8 mouse cellular contexts compared by ENCODE assay signal in the genomic region with DNA sequence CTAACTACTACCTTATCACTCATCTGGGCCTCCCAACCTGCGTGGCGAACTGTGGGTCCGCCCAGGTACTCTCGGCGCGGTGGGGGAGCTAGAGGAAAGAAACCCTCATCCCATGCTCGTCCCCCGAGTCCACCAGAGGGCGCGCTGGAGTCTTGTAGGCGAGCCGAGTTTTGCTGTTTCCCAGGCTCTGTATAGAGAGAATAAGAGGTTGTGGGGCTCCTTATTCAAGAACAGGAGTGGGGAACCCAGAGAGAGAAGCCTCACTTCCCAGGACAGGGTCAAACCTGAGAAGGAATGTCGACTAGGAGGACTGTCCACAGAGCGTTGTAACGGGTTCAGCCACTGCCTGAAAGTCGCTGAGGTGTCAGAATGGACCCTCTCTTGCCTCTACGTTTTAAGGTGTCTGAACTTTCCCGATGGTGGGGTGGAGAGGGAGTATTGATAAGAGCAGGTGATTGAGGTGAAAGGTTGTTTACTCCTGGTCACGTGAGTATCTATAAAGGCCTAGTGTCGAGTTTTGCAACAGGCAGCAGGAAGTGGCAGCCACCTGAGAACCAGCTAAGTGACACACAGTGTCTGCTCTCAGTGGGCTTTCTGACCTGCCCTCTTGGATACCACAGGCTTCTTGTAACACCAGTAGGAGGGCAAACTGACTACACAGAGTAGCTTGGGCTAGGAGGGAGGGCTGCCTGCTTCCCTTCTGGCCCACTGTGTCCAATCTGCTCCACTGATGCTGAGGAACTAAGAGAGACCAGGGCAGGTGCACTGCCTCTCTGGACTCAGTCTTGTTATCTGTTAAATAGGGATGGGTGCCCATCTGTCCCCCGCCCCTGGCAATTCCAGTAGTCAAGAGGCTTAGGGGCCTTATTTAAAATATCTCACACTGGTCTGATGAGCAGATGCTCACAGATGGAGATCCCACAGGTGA. TPM values are rescaled to one million over a fixed set of nuclear protein-coding genes. Genes with fewer than 3 reads are reported as not detected.
A peak's percentile ranks its signal among the peaks of the same experiment; 100 is the strongest.
DNase-seq lines count a peak whose midpoint lies in the region; ATAC-seq and TF ChIP-seq lines count a peak whose summit lies in the region.

A gene (minus strand): TSS at position 103 of the 928 bp plus-strand sequence.

- no peaks in the 10 kb centered on the region for H3K9me3 ChIP-seq in forebrain, embryonic 11.5 days (ENCODE audit: control insufficient read depth, low read length)
- H3K9me3 ChIP-seq in heart, embryonic 16.5 days (replicated peaks; ENCODE audit: control insufficient read depth, low read length) = no peaks in the 10 kb centered on the region
- H3K9me3 ChIP-seq in liver, embryonic 15.5 days (replicated peaks) = no peaks in the 10 kb centered on the region
- H3K9me3 ChIP-seq in neural tube, embryonic 12.5 days = no peaks in the 10 kb centered on the region
- H3K9me3 ChIP-seq in stomach, postnatal 0 days (ENCODE audit: control insufficient read depth, low read length) = no peaks in the 10 kb centered on the region

- 13% methylated on average over 21 of the region's 21 CpGs for WGBS in forebrain, embryonic 11.5 days
- WGBS in heart, embryonic 16.5 days = 12% methylated on average over 21 of the region's 21 CpGs
- WGBS in liver, embryonic 15.5 days (ENCODE audit: insufficient replicate concordance) = 10% methylated on average over 21 of the region's 21 CpGs
- 14% methylated on average over 21 of the region's 21 CpGs for WGBS in neural tube, embryonic 12.5 days
- WGBS in stomach, postnatal 0 days = 14% methylated on average over 21 of the region's 21 CpGs

- peak within 1 kb of the TSS; percentile 81 for H3K27ac ChIP-seq in brown adipose tissue, adult 24 weeks (replicated peaks; ENCODE audit: low read depth, low read length)
- peak within 1 kb of the TSS; percentile 92 for H3K27ac ChIP-seq in forebrain, embryonic 11.5 days (ENCODE audit: low read depth, low read length)
- peak within 1 kb of the TSS; percentile 75 for H3K27ac ChIP-seq in heart, embryonic 16.5 days (ENCODE audit: low read length)
- peak within 1 kb of the TSS; percentile 92 for H3K27ac ChIP-seq in liver, embryonic 15.5 days (replicated peaks)
- peak within 1 kb of the TSS; percentile 73; the same call in 1 of the 2 replicates for H3K27ac ChIP-seq in neural tube, embryonic 12.5 days
- peak within 1 kb of the TSS; percentile 99 for H3K27ac ChIP-seq in stomach, postnatal 0 days (replicated peaks)

- TF ChIP-seq CTCF in stomach, postnatal 0 days (IDR thresholded peaks at IDR 0.05; ENCODE audit: low read depth) = peak; percentile 97

- ATAC-seq in CD4-positive, CD25-positive, alpha-beta regulatory T cell, adult 4 months = peak; percentile 62
- peak; percentile 18 for ATAC-seq in forebrain, embryonic 11.5 days (replicated peaks; ENCODE audit: low FRiP score)
- ATAC-seq in heart, embryonic 16.5 days (replicated peaks; ENCODE audit: extremely low read depth, insufficient read depth, low FRiP score) = peak; percentile 6
- ATAC-seq in liver, embryonic 15.5 days (ENCODE audit: insufficient read depth) = peak; percentile 54
- peak; percentile 51 for ATAC-seq in neural tube, embryonic 12.5 days (ENCODE audit: low FRiP score, low read depth)
- ATAC-seq in stomach, postnatal 0 days (ENCODE audit: low FRiP score, low TSS enrichment) = peak; percentile 58

- peak within 1 kb of the TSS; percentile 90 for H3K4me2 ChIP-seq in forebrain, embryonic 11.5 days (ENCODE audit: low read depth, low read length, severe bottlenecking)
- H3K4me2 ChIP-seq in heart, embryonic 16.5 days (ENCODE audit: low read depth, low read length) = peak within 1 kb of the TSS; percentile 70
- peak within 1 kb of the TSS; percentile 94 for H3K4me2 ChIP-seq in liver, embryonic 15.5 days
- H3K4me2 ChIP-seq in neural tube, embryonic 12.5 days (replicated peaks) = peak within 1 kb of the TSS; percentile 96
- H3K4me2 ChIP-seq in stomach, postnatal 0 days (replicated peaks; ENCODE audit: low read depth) = peak within 1 kb of the TSS; percentile 93

- peaks cover 17% of the 10 kb centered on the region; the same call in 1 of the 2 replicates for H3K27me3 ChIP-seq in forebrain, embryonic 11.5 days (ENCODE audit: control insufficient read depth, insufficient read depth, low read length)
- H3K27me3 ChIP-seq in heart, embryonic 16.5 days (ENCODE audit: control insufficient read depth, insufficient read depth, low read length) = peaks cover 12% of the 10 kb centered on the region; the same call in 1 of the 2 replicates
- peaks cover 89% of the 10 kb centered on the region for H3K27me3 ChIP-seq in liver, embryonic 15.5 days
- peaks cover 25% of the 10 kb centered on the region for H3K27me3 ChIP-seq in neural tube, embryonic 12.5 days (replicated peaks)
- H3K27me3 ChIP-seq in stomach, postnatal 0 days (ENCODE audit: control insufficient read depth, insufficient read depth, low read length) = no peaks in the 10 kb centered on the region

- TF ChIP-seq EP300 in stomach, postnatal 0 days (optimal IDR thresholded peaks at IDR 0.05) = no peak

- H3K36me3 ChIP-seq in forebrain, embryonic 11.5 days (ENCODE audit: control insufficient read depth, insufficient read depth, low read length) = no peaks in the 10 kb centered on the region
- H3K36me3 ChIP-seq in heart, embryonic 16.5 days (ENCODE audit: control insufficient read depth, insufficient read depth) = no peaks in the 10 kb centered on the region
- peaks cover 23% of the 10 kb centered on the region for H3K36me3 ChIP-seq in liver, embryonic 15.5 days (replicated peaks)
- no peaks in the 10 kb centered on the region for H3K36me3 ChIP-seq in neural tube, embryonic 12.5 days
- H3K36me3 ChIP-seq in stomach, postnatal 0 days (ENCODE audit: control insufficient read depth, insufficient read depth, low read length) = peaks cover 5% of the 10 kb centered on the region; the same call in 1 of the 2 replicates

- H3K4me3 ChIP-seq in brown adipose tissue, adult 24 weeks (ENCODE audit: insufficient read depth, low read depth, low read length) = peak within 1 kb of the TSS; percentile 76
- peak within 1 kb of the TSS; percentile 69 for H3K4me3 ChIP-seq in forebrain, embryonic 11.5 days (ENCODE audit: low read depth, low read length)
- H3K4me3 ChIP-seq in heart, embryonic 16.5 days (ENCODE audit: low read length) = peak within 1 kb of the TSS; percentile 59
- H3K4me3 ChIP-seq in liver, embryonic 15.5 days (replicated peaks) = peak within 1 kb of the TSS; percentile 75
- H3K4me3 ChIP-seq in neural tube, embryonic 12.5 days = peak within 1 kb of the TSS; percentile 63
- peak within 1 kb of the TSS; percentile 79 for H3K4me3 ChIP-seq in stomach, postnatal 0 days (ENCODE audit: low read depth, low read length)

- DNase-seq in forebrain, embryonic 11.5 days (ENCODE audit: low spot score) = peak; percentile 97
- DNase-seq in kidney, postnatal 36 days = peak; percentile 93 to 98
- peak; percentile 98 for DNase-seq in stomach, postnatal 0 days (ENCODE audit: low spot score)

- peaks cover 5% of the 10 kb centered on the region for H3K4me1 ChIP-seq in brown adipose tissue, adult 24 weeks (ENCODE audit: control insufficient read depth, insufficient read depth, insufficient read length, low read length)
- H3K4me1 ChIP-seq in forebrain, embryonic 11.5 days (replicated peaks; ENCODE audit: control insufficient read depth, insufficient read depth, low read length) = peaks cover 30% of the 10 kb centered on the region
- peaks cover 30% of the 10 kb centered on the region for H3K4me1 ChIP-seq in heart, embryonic 16.5 days (ENCODE audit: control insufficient read depth, insufficient read depth, low read length)
- peaks cover 80% of the 10 kb centered on the region for H3K4me1 ChIP-seq in liver, embryonic 15.5 days (replicated peaks)
- H3K4me1 ChIP-seq in neural tube, embryonic 12.5 days = peaks cover 58% of the 10 kb centered on the region
- H3K4me1 ChIP-seq in stomach, postnatal 0 days (replicated peaks; ENCODE audit: control insufficient read depth, insufficient read depth) = peaks cover 13% of the 10 kb centered on the region

- peak within 1 kb of the TSS; percentile 90 for H3K9ac ChIP-seq in forebrain, embryonic 11.5 days (ENCODE audit: low read length)
- peak within 1 kb of the TSS; percentile 70 for H3K9ac ChIP-seq in heart, embryonic 16.5 days (ENCODE audit: low read length)
- peak within 1 kb of the TSS; percentile 78 for H3K9ac ChIP-seq in liver, embryonic 15.5 days
- peak within 1 kb of the TSS; percentile 77 for H3K9ac ChIP-seq in neural tube, embryonic 12.5 days
- peak within 1 kb of the TSS; percentile 95 for H3K9ac ChIP-seq in stomach, postnatal 0 days (ENCODE audit: low read length)

RNA-seq across cellular contexts. Expression of the gene that starts here (rescaled TPM):
- polyA plus RNA-seq in CD4-positive, CD25-positive, alpha-beta regulatory T cell, adult 4 months (2017; shearing (Covaris generic)) = 10 to 100 TPM; 34.4 to 35.5 TPM
- polyA plus RNA-seq in brown adipose tissue, adult 24 weeks (2012; ENCODE audit: insufficient read depth, insufficient read length, missing spikeins) = 2.5 and 6.6 TPM in 2 replicates
- 5.4 and 5.9 TPM in 2 replicates for polyA plus RNA-seq in forebrain, embryonic 11.5 days (2014; fragmentation: Nextera tagmentation; extraction: Ambion mirVana)
- 7.2 and 8.2 TPM in 2 replicates for polyA plus RNA-seq in heart, embryonic 16.5 days (2015; fragmentation: Nextera tagmentation; extraction: Ambion mirVana)
- 7.3 and 7.5 TPM in 2 replicates for polyA plus RNA-seq in liver, embryonic 15.5 days (2015; fragmentation: Nextera tagmentation; extraction: Ambion mirVana)
- 9.2 and 10.1 TPM in 2 replicates for polyA plus RNA-seq in neural tube, embryonic 12.5 days (2016; fragmentation: Nextera tagmentation; extraction: Ambion mirVana)
- polyA plus RNA-seq in stomach, postnatal 0 days (2015; fragmentation: Nextera tagmentation; extraction: Ambion mirVana) = 13.5 and 15.7 TPM in 2 replicates

Comparison
In these comparisons a context has a peak if more than half of its experiments do, and no peak if none do; other contexts are left out.
1. Peak in every context shown above with its lines: DNase-seq, ATAC-seq, H3K4me3 ChIP-seq and H3K27ac ChIP-seq.
2. ATAC-seq: peak in every context shown above with its lines; median percentile 62 in CD4-positive, CD25-positive, alpha-beta regulatory T cell, adult 4 months; 58 in stomach, postnatal 0 days; 54 in liver, embryonic 15.5 days; 51 in neural tube, embryonic 12.5 days; 18 in forebrain, embryonic 11.5 days; 6 in heart, embryonic 16.5 days.